Mouse (Mus musculus) cerebellum, adult 11-12 months (tissue): ENCODE measurements around the gene Ranbp17.

Experiments
- DNase-seq: peaks from one replicate; pipeline ENCODE4 v3.0.0; 2022

Gene Ranbp17

DNA sequence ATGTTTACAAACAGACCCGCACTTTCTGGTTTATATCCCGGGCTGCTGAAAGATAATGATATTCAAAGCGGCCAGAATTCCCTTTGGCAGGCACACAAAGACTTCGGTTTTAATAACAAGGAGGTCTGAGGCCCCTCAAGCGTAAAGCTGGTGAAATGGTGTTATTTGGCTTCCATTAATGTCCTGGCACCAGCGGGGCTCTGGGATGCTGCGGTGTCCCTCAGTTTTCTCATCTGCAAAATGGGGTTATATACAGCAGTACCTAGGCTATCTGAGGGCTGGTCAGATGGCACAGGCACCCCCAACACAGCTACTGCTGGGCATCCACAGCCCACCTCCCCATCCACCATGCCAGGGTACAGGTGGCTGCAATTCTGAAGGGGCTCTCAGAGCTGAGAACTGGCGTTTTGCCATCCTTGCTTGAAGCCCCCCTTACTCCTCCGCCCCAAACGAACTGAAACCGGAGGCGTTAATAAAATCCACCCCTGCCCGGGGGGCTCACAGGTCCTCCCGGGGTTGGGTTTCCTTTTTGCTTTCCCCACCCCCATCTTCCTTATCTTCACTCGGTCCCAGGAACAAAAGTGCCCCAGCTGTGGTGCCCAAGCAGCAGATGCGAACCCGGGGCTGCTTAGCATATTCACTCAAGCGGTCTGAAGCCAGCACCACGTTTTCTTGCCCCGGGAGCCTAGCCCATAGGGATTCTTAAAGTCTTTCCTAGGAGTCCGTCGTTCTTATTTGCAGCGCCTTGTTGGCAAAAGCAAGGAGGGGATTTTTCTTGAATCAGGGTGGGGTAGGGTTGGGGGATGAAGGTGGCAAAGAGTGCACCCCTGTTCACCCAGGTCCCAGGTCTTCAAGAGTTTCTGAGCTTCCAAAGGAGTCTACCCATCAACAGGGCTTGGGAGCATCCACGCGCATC, 317.8 kb downstream of the Ranbp17 start:
- DNase-seq: peak; percentile 36

DNA sequence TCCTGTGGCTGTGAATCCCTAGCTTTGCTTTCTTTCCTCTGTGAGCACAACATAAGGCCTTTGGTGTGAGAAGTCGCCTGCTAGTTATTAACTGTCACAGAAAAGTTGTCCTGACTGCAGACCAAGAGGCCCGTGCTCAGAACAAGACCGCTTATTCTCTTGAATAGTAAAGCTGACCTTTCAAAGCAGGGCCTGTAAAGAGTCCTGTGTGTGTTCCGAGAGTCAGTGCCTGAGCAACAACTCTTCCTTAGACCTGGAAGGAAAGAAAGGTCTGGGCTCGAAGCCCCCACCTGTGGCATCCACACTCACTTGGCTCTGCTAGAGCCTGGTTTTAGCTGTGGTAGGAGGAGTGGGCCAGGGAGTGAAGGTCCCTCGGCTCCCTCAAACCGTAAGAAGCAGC, 318.5 kb downstream of the Ranbp17 start:
- DNase-seq: no peak

DNA sequence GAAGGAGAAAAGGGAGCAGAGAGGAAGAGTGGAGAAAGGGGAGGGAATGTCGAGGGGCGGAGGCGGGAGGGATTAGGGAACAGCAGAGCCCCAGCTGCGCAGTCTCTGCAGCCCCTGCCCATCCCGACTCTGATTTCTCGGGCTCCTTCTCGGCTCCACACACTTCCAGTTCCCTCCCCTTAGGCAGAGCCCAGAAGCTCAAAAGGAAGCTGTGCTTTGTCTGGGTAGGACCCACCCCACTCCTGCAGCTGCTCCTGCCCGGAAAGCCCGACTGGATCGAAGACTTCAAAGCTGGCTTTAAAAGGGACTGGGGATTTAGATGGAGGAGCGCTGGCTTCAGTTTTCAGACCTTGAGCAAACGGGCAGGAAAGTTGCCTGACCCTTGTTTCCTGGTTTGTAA, 319.9 kb downstream of the Ranbp17 start:
- no peak for DNase-seq

DNA sequence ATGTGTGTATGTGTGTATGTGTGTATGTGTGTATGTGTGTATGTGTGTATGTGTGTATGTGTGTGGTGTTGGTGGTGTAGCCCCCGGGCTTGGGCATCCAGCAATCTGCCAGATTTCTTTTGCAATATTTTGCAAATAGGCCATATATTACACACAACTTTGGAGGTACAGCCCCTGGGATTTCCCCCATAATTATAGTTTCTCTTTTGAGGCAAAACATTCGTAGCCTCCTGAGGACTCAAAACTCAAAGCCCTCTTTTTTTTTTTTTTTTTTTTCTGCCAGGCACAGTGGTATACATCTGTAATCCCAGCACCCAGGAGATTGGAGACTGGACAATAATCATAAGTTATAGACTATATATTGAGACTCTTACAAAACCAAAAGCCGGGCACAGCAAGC, 331.7 kb downstream of the Ranbp17 start:
- DNase-seq: no peak

DNA sequence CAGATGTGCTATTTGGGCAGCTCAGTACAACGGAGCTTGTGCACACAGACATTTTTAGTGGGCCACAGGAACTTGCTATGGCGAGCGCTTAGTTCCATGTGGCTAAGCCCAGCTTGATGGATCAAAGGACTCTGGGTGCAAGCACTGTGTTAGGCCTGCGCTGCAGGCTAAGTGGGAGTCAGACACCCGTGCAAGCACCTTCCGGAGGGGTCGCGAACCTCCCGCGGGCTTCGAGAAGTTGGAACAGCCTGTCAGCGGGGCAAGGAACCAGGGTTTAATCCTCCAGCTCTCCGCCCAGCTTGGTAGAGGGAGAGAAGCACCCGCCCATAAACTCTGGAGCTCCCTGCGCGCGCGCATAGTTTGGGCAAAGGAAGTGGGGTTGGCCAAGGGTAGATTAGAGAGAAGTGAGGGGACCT, 332.8 kb downstream of the Ranbp17 start:
- DNase-seq: no peak

DNA sequence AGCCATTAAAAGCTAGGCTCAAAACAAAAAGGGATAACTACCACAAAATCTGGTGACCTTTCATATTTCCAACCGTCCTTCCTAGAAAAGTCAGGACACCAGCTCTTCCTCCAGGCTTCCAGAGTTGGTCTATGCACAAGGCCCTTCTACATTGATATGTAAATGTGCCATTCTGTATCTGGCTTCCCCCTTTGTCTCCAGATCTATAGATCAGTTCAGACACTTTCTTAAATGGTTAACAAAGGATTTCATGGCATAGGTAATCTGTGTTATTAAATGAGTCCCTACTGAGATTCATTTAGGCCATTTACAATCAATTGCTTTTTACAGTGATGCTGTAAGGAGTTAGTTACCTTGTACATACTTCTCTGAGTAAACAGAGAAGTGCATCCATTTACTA, 333.7 kb downstream of the Ranbp17 start:
- no peak for DNase-seq

DNA sequence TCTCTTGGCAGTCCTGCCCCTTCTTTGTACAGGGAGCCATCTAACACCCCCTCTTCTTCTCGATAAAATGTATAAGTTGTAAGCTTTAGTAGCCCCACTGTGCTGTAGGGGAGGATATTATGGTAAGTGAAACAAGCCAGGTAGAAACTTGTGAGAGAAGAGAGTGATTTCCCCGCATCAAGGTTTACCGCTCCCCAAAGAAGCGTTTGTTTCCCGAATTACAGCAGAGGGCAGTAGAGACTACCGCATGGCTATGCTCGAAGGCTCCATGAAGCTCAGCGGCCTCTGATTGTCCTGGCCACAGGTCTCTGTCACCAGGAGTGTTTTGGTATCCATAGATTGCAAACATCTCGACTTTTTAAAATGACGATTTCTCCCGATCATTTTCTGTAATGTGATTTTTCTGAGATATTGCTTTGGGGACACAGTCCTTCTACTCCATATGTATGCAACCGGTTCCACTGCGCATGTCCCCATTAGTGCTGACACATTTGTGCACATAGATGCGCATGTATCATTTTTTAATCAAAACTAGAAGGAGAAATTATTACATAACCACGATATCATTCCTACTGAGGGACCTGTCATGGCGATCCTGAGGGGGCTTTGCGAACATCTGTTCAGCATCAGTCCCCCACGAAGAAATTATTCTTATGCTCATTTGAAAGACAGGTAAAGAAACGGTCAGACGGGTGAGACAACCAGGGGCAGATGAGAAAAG, 336.9 kb downstream of the Ranbp17 start:
- peak; percentile 36 for DNase-seq

DNA sequence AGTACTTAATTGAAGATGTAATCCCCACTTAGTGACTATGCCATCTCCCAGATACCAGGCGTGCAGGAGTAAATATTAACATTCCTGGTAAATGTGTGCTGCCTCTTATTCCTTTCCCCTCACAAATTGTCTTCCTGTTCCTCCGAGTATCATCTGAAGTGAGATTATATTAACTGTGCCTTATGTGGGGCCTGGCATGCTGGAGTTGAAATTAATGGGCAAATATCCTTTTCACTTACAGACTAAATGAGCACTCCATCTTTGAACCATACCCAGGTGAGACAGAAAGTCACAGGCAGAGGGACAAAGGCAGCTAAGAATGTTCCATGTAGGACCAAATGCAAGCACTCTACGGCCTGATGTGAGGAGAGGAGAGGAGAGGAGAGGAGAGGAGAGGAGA, 337.8 kb downstream of the Ranbp17 start:
- DNase-seq: no peak

DNA sequence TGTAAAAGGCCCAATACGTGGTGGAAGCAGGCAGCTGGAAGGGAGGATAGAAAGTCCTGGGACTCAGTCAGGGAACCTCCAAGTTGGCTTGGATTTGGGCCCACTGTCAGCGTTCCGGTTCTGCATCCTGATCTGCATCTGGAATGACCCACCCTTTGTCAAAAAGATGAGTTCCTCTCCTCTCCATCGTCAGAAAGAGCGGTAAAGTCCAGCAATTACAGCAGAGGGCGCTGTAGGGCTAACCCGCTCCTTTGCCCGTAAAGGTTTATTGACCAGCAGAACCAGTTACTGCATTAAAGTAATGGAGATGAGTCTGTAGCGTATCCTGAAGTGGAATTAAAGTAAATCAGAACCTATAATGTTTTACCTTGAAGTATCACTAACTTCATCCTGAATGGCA, 343.1 kb downstream of the Ranbp17 start:
- peak; percentile 30 for DNase-seq

DNA sequence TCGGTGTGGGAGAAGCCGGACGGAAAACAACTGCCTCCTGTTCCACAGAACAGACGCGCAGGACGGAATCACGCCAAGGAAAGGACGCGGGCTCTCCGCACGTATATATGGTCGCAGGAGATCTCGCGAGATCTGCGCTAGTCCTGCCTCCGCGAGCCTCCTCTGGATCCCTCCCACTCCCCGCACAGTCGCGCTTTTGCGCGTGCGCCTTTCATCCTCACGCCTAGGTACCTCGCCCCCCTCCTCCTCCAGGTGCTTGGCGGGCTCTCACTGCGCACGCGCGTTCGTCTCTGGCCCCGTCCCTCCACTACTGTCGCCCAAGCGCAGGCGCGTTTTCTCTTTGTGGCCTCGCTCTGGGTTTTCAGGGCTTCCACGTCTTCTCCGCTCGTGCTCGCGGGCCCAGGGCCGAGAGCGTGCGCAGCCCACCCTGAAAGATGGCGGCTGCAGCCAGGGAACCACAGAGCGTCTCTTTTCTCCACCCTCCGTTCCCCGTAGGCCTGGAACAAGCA, 350.5 kb downstream of the Ranbp17 start, which contains the start of gene Npm1:
Gene Npm1 (minus strand): TSS at position 209 of the 509 bp plus-strand sequence.
- peak; percentile 100 for DNase-seq

DNA sequence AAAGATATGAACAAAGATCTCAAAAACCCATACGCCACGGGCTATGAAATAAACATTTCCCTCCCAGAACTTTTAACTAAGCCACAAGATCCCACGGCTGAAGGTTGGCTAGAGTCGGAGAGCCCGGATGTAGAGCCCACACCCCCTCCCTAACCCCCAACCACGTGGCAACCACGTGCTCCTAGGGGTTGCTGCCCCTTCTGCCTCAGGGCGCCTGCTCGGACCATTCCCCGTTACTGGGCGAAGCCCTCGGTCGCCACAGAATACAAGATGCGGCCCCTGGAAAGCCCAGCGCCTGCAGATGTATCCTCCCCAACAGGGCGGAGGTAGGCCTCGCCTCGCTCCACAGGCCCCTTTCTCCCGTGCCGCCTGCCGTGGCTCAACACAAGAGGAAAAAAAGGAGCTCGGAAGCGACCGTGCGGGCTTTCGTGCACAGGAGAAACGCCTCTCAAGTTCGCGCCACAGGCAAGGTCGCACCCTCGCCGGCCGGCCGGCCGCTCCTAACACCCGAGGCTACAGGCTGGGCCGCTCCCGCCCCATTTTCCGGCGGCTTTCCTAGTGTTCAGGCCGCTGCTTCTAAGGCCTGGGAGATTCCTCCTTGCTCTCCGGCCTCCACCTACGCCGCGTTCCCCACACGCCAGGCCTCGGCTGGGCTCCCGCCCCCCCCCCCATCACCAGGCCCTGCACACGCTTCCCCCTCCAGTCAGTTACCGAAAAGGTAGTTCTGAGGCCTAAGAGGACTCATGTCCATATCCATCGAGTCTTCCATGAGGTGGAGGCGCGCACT, 351.1 kb downstream of the Ranbp17 start:
- peak; percentile 71 for DNase-seq
